Mouse (Mus musculus): ENCODE data around the gene Thra.

Thra gene

GRCm38 (mm10) chr11:98765421-98766309 is 25.2 kb downstream of the Thra start:
- peak; percentile 25 for DNase-seq

- no peak for DNase-seq
Measured at GRCm38 (mm10) chr11:98766346-98766745, 25.9 kb downstream of the Thra start.

GRCm38 (mm10) chr11:98766816-98767215 is 26.4 kb downstream of the Thra start:
- DNase-seq = no peak

GRCm38 (mm10) chr11:98767276-98767675 is 26.8 kb downstream of the Thra start:
- peak; percentile 37 for DNase-seq

GRCm38 (mm10) chr11:98767713-98768112 is 27.3 kb downstream of the Thra start:
- DNase-seq = no peak

- DNase-seq = peak; percentile 43
Measured at GRCm38 (mm10) chr11:98768127-98769006, 27.9 kb downstream of the Thra start.

GRCm38 (mm10) chr11:98769007-98769954 is 28.8 kb downstream of the Thra start:
- DNase-seq = peak; percentile 16

- peak; percentile 23 for DNase-seq
Measured at GRCm38 (mm10) chr11:98770096-98770975, 29.9 kb downstream of the Thra start.

GRCm38 (mm10) chr11:98771131-98771530 is 30.7 kb downstream of the Thra start:
- no peak for DNase-seq

GRCm38 (mm10) chr11:98771844-98772525 is 31.5 kb downstream of the Thra start:
- no peak for DNase-seq

- peak; percentile 79 for DNase-seq
Measured at GRCm38 (mm10) chr11:98772667-98773171, 32.3 kb downstream of the Thra start.

GRCm38 (mm10) chr11:98773635-98774295 is 33.3 kb downstream of the Thra start:
- DNase-seq = peak; percentile 100

GRCm38 (mm10) chr11:98774582-98775347 is 34.3 kb downstream of the Thra start, which contains the start of gene Nr1d1:
Gene Nr1d1 (minus strand): TSS chr11:98775333.
- DNase-seq = no peak

GRCm38 (mm10) chr11:98775348-98776051 is 35.1 kb downstream of the Thra start:
- peak; percentile 100 for DNase-seq

GRCm38 (mm10) chr11:98776052-98776764 is 35.8 kb downstream of the Thra start:
- DNase-seq = no peak

GRCm38 (mm10) chr11:98776843-98777590 is 36.6 kb downstream of the Thra start:
- peak; percentile 80 for DNase-seq

- no peak for DNase-seq
Measured at GRCm38 (mm10) chr11:98777888-98778287, 37.5 kb downstream of the Thra start.
